Mouse (Mus musculus): ENCODE measurements around the gene Habp4. TPM values are rescaled to one million over a fixed set of nuclear protein-coding genes. Genes with fewer than 3 reads are reported as not detected.

The Habp4 gene
- polyA plus RNA-seq, 1 experiment from 2014 or later: 37.3 TPM

- Histone ChIP-seq H3K36me3 (no peaks in the 10 kb centered on the region), H3K27ac (replicated peaks) (peak within 1 kb of the TSS; percentile 73), H3K9me3 (no peaks in the 10 kb centered on the region), H3K4me3 (peak within 1 kb of the TSS; percentile 81), H3K27me3 (no peaks in the 10 kb centered on the region; the same call in 1 of the 2 replicates), H3K4me2 (peak within 1 kb of the TSS; percentile 93), H3K9ac (peak within 1 kb of the TSS; percentile 79), H3K4me1 (replicated peaks) (peaks cover 13% of the 10 kb centered on the region)
- WGBS: under 1% methylated on average over 56 of the region's 56 CpGs
- ATAC-seq (ENCODE audit: low read depth): peak; percentile 99
Observed at GRCm38 (mm10) chr13:64153083-64153682, 8.4 kb upstream of the Habp4 start, which contains the start of gene Zfp367. Zfp367 (minus strand) TSS chr13:64153202.

- Histone ChIP-seq H3K9ac (peak overlapping the region; percentile 52; the same call in 1 of the 2 replicates), H3K27me3 (no peaks in the 10 kb centered on the region; the same call in 1 of the 2 replicates), H3K9me3 (no peaks in the 10 kb centered on the region), H3K36me3 (no peaks in the 10 kb centered on the region), H3K4me1 (replicated peaks) (peaks cover 13% of the 10 kb centered on the region), H3K4me2 (peak overlapping the region; percentile 93), H3K4me3 (peak overlapping the region; percentile 81), H3K27ac (replicated peaks) (no peak overlapping the region)
- ATAC-seq (ENCODE audit: low read depth): peak; percentile 36
- 1% methylated on average over 18 of the region's 18 CpGs for WGBS
Observed at GRCm38 (mm10) chr13:64153751-64154267, 7.8 kb upstream of the Habp4 start.

GRCm38 (mm10) chr13:64154651-64155050, 7.0 kb upstream of the Habp4 start:
- no peaks in the 10 kb centered on the region for H3K36me3 ChIP-seq
- 72% methylated on average over 2 of the region's 2 CpGs for WGBS
- no peaks in the 10 kb centered on the region; the same call in 1 of the 2 replicates for H3K27me3 ChIP-seq
- H3K4me3 ChIP-seq: no peak overlapping the region
- no peak overlapping the region for H3K27ac ChIP-seq (replicated peaks)
- no peak overlapping the region for H3K4me2 ChIP-seq
- H3K9me3 ChIP-seq: no peaks in the 10 kb centered on the region
- ATAC-seq (ENCODE audit: low read depth): no peak
- no peak overlapping the region for H3K9ac ChIP-seq
- peaks cover 13% of the 10 kb centered on the region for H3K4me1 ChIP-seq (replicated peaks)

- no peak overlapping the region for H3K4me3 ChIP-seq
- no peak overlapping the region for H3K9ac ChIP-seq
- H3K27me3 ChIP-seq: no peaks in the 10 kb centered on the region; the same call in 1 of the 2 replicates
- WGBS: 10% methylated on average over 1 of the region's 1 CpGs
- H3K4me2 ChIP-seq: no peak overlapping the region
- no peak overlapping the region for H3K27ac ChIP-seq (replicated peaks)
- ATAC-seq (ENCODE audit: low read depth): no peak
- H3K4me1 ChIP-seq (replicated peaks): peaks cover 10% of the 10 kb centered on the region
- no peaks in the 10 kb centered on the region for H3K36me3 ChIP-seq
- H3K9me3 ChIP-seq: no peaks in the 10 kb centered on the region
Observed at GRCm38 (mm10) chr13:64155171-64155571, 6.5 kb upstream of the Habp4 start.

GRCm38 (mm10) chr13:64156966-64157365, 4.7 kb upstream of the Habp4 start:
- Histone ChIP-seq H3K4me3 (no peak overlapping the region), H3K9me3 (no peaks in the 10 kb centered on the region), H3K27me3 (no peaks in the 10 kb centered on the region; the same call in 1 of the 2 replicates), H3K4me1 (replicated peaks) (peaks cover 5% of the 10 kb centered on the region), H3K9ac (no peak overlapping the region), H3K4me2 (no peak overlapping the region), H3K27ac (replicated peaks) (no peak overlapping the region), H3K36me3 (no peaks in the 10 kb centered on the region)
- ATAC-seq (ENCODE audit: low read depth): no peak

GRCm38 (mm10) chr13:64161916-64162611, 440 bp downstream of the Habp4 start:
- WGBS: under 1% methylated on average over 71 of the region's 71 CpGs
- Histone ChIP-seq H3K4me3 (peak overlapping the region; percentile 86), H3K36me3 (peaks cover 12% of the 10 kb centered on the region), H3K27me3 (no peaks in the 10 kb centered on the region; the same call in 1 of the 2 replicates), H3K27ac (replicated peaks) (peak overlapping the region; percentile 90), H3K9ac (peak overlapping the region; percentile 92), H3K4me2 (peak overlapping the region; percentile 96), H3K4me1 (replicated peaks) (peaks cover 19% of the 10 kb centered on the region), H3K9me3 (peaks cover 13% of the 10 kb centered on the region)
- peak; percentile 71 for ATAC-seq (ENCODE audit: low read depth)

GRCm38 (mm10) chr13:64162626-64163025, 1.0 kb downstream of the Habp4 start:
- under 1% methylated on average over 14 of the region's 14 CpGs for WGBS
- peaks cover 19% of the 10 kb centered on the region for H3K9me3 ChIP-seq
- no peaks in the 10 kb centered on the region; the same call in 1 of the 2 replicates for H3K27me3 ChIP-seq
- peaks cover 19% of the 10 kb centered on the region for H3K4me1 ChIP-seq (replicated peaks)
- H3K4me2 ChIP-seq: peak overlapping the region; percentile 96
- H3K4me3 ChIP-seq: peak overlapping the region; percentile 86
- peak overlapping the region; percentile 92 for H3K9ac ChIP-seq
- ATAC-seq (ENCODE audit: low read depth): peak; percentile 20
- H3K36me3 ChIP-seq: peaks cover 16% of the 10 kb centered on the region
- no peak overlapping the region for H3K27ac ChIP-seq (replicated peaks)

- Histone ChIP-seq H3K9me3 (peaks cover 20% of the 10 kb centered on the region), H3K36me3 (peaks cover 19% of the 10 kb centered on the region), H3K9ac (peak overlapping the region; percentile 92), H3K27me3 (no peaks in the 10 kb centered on the region), H3K4me3 (peak overlapping the region; percentile 86), H3K4me1 (replicated peaks) (peaks cover 19% of the 10 kb centered on the region), H3K4me2 (peak overlapping the region; percentile 96), H3K27ac (replicated peaks) (no peak overlapping the region)
- ATAC-seq (ENCODE audit: low read depth): no peak
- 24% methylated on average over 13 of the region's 13 CpGs for WGBS
Observed at GRCm38 (mm10) chr13:64163147-64163715, 1.6 kb downstream of the Habp4 start.

GRCm38 (mm10) chr13:64169746-64170145, 8.1 kb downstream of the Habp4 start:
- H3K9me3 ChIP-seq: peaks cover 69% of the 10 kb centered on the region
- no peaks in the 10 kb centered on the region for H3K4me1 ChIP-seq (replicated peaks)
- no peaks in the 10 kb centered on the region for H3K27me3 ChIP-seq
- WGBS: 97% methylated on average over 25 of the region's 25 CpGs
- H3K9ac ChIP-seq: no peak overlapping the region
- no peak overlapping the region for H3K27ac ChIP-seq (replicated peaks)
- no peak overlapping the region for H3K4me2 ChIP-seq
- no peak overlapping the region for H3K4me3 ChIP-seq
- H3K36me3 ChIP-seq: peaks cover 84% of the 10 kb centered on the region
- no peak for ATAC-seq (ENCODE audit: low read depth)

GRCm38 (mm10) chr13:64178000-64178399, 16.4 kb downstream of the Habp4 start:
- H3K9me3 ChIP-seq: 0 out of 2 replicates have a peak, but pooled peaks cover 3% of the 10 kb centered on the region
- H3K36me3 ChIP-seq: peaks cover 81% of the 10 kb centered on the region
- H3K27me3 ChIP-seq: no peaks in the 10 kb centered on the region
- H3K4me1 ChIP-seq (replicated peaks): no peaks in the 10 kb centered on the region
- H3K4me2 ChIP-seq: no peak overlapping the region
- H3K4me3 ChIP-seq: no peak overlapping the region
- WGBS: 87% methylated on average over 7 of the region's 7 CpGs
- no peak overlapping the region for H3K27ac ChIP-seq (replicated peaks)
- no peak for ATAC-seq (ENCODE audit: low read depth)
- H3K9ac ChIP-seq: no peak overlapping the region

- Histone ChIP-seq H3K27me3 (no peaks in the 10 kb centered on the region), H3K36me3 (peaks cover 80% of the 10 kb centered on the region), H3K27ac (replicated peaks) (no peak overlapping the region), H3K4me1 (replicated peaks) (no peaks in the 10 kb centered on the region), H3K9ac (no peak overlapping the region), H3K4me3 (no peak overlapping the region), H3K9me3 (no peaks in the 10 kb centered on the region), H3K4me2 (no peak overlapping the region)
- ATAC-seq (ENCODE audit: low read depth): no peak
- 85% methylated on average over 13 of the region's 13 CpGs for WGBS
Observed at GRCm38 (mm10) chr13:64178746-64179652, 17.4 kb downstream of the Habp4 start.

All from neural tube, embryonic 13.5 days (tissue).